Mouse (Mus musculus): ENCODE results near the gene Hpse. TPM values are rescaled to one million over a fixed set of nuclear protein-coding genes. Genes with fewer than 3 reads are reported as not detected.

Gene Hpse
- total RNA-seq, 1 experiment = 1.2 TPM

- Histone ChIP-seq H3K36me3 (ENCODE audit: control insufficient read depth, insufficient read depth, low read length, poor library complexity, severe bottlenecking) (no peaks in the 10 kb centered on the region), H3K4me3 (ENCODE audit: insufficient read depth in 1 of 2, low read depth in 1 of 2, low read length in 2 of 2, poor library complexity in 1 of 2, severe bottlenecking in 1 of 2) (no peak overlapping the region), H3K9ac (ENCODE audit: insufficient read depth, low read depth, low read length, poor library complexity, severe bottlenecking) (no peak overlapping the region), H3K4me1 (ENCODE audit: control insufficient read depth in 2 of 2, insufficient read depth in 2 of 2, low read length in 2 of 2, poor library complexity in 1 of 2) (no peaks in the 10 kb centered on the region), H3K27ac (ENCODE audit: insufficient read depth, low read depth, low read length, poor library complexity, severe bottlenecking) (no peak overlapping the region), H3K9me3 (ENCODE audit: control insufficient read depth, insufficient read depth, low read depth, low read length) (no peaks in the 10 kb centered on the region)
- no peak for TF ChIP-seq CHD2 (IDR thresholded peaks at IDR 0.05; ENCODE audit: low read depth, low read length)
- TF ChIP-seq ZC3H11A (IDR thresholded peaks at IDR 0.05; ENCODE audit: borderline replicate concordance, low read depth, low read length) = no peak
- TF ChIP-seq ZNF384 (IDR thresholded peaks at IDR 0.05; ENCODE audit: low read depth, low read length) = no peak
- TF ChIP-seq HCFC1 (IDR thresholded peaks at IDR 0.05; ENCODE audit: borderline replicate concordance, insufficient read depth, low read length) = no peak
- TF ChIP-seq MAFK (IDR thresholded peaks at IDR 0.05; ENCODE audit: insufficient read depth, low read depth, low read length) = no peak
- DNase-seq (ENCODE audit: low read depth, low spot score) = no peak
- in situ Hi-C loops (cut with MboI; ENCODE audit: low sequenced_read_pairs in 2 of 2, unreplicated experiment in 2 of 2) = no loop called here
These were observed 77.2 kb downstream of the Hpse start for GRCm38 (mm10) chr5:100642316-100642715.

- no peak for TF ChIP-seq ZC3H11A (IDR thresholded peaks at IDR 0.05; ENCODE audit: borderline replicate concordance, low read depth, low read length)
- no peak for TF ChIP-seq ZNF384 (IDR thresholded peaks at IDR 0.05; ENCODE audit: low read depth, low read length)
- no peak for TF ChIP-seq CHD2 (IDR thresholded peaks at IDR 0.05; ENCODE audit: low read depth, low read length)
- TF ChIP-seq HCFC1 (IDR thresholded peaks at IDR 0.05; ENCODE audit: borderline replicate concordance, insufficient read depth, low read length) = no peak
- TF ChIP-seq MAFK (IDR thresholded peaks at IDR 0.05; ENCODE audit: insufficient read depth, low read depth, low read length) = no peak
- in situ Hi-C loops (cut with MboI; ENCODE audit: low sequenced_read_pairs in 2 of 2, unreplicated experiment in 2 of 2) = no loop called here
These were observed 81.0 kb downstream of the Hpse start for GRCm38 (mm10) chr5:100638483-100638882.

GRCm38 (mm10) chr5:100636794-100637544, 82.5 kb downstream of the Hpse start:
- Histone ChIP-seq H3K4me3 (ENCODE audit: insufficient read depth in 1 of 2, low read depth in 1 of 2, low read length in 2 of 2, poor library complexity in 1 of 2, severe bottlenecking in 1 of 2) (no peak overlapping the region), H3K9ac (ENCODE audit: insufficient read depth, low read depth, low read length, poor library complexity, severe bottlenecking) (no peak overlapping the region), H3K27ac (ENCODE audit: insufficient read depth, low read depth, low read length, poor library complexity, severe bottlenecking) (no peak overlapping the region), H3K36me3 (ENCODE audit: control insufficient read depth, insufficient read depth, low read length, poor library complexity, severe bottlenecking) (no peaks in the 10 kb centered on the region), H3K9me3 (ENCODE audit: control insufficient read depth, insufficient read depth, low read depth, low read length) (no peaks in the 10 kb centered on the region), H3K4me1 (ENCODE audit: control insufficient read depth in 2 of 2, insufficient read depth in 2 of 2, low read length in 2 of 2, poor library complexity in 1 of 2) (no peaks in the 10 kb centered on the region)
- TF ChIP-seq CHD2 (IDR thresholded peaks at IDR 0.05; ENCODE audit: low read depth, low read length) (no peak), ZC3H11A (IDR thresholded peaks at IDR 0.05; ENCODE audit: borderline replicate concordance, low read depth, low read length) (no peak), ZNF384 (IDR thresholded peaks at IDR 0.05; ENCODE audit: low read depth, low read length) (no peak), MAFK (IDR thresholded peaks at IDR 0.05; ENCODE audit: insufficient read depth, low read depth, low read length) (no peak), HCFC1 (IDR thresholded peaks at IDR 0.05; ENCODE audit: borderline replicate concordance, insufficient read depth, low read length) (no peak)
- in situ Hi-C loops (cut with MboI; ENCODE audit: low sequenced_read_pairs in 2 of 2, unreplicated experiment in 2 of 2) = no loop called here
- DNase-seq (ENCODE audit: low read depth, low spot score) = no peak

More at GRCm38 (mm10) chr5:100638483-100638882, 81.0 kb downstream of the Hpse start:
- H3K4me1 ChIP-seq (ENCODE audit: control insufficient read depth in 2 of 2, insufficient read depth in 2 of 2, low read length in 2 of 2, poor library complexity in 1 of 2) = no peaks in the 10 kb centered on the region
- no peak for DNase-seq (ENCODE audit: low read depth, low spot score)
- no peak overlapping the region for H3K27ac ChIP-seq (ENCODE audit: insufficient read depth, low read depth, low read length, poor library complexity, severe bottlenecking)
- H3K4me3 ChIP-seq (ENCODE audit: insufficient read depth in 1 of 2, low read depth in 1 of 2, low read length in 2 of 2, poor library complexity in 1 of 2, severe bottlenecking in 1 of 2) = no peak overlapping the region
- H3K36me3 ChIP-seq (ENCODE audit: control insufficient read depth, insufficient read depth, low read length, poor library complexity, severe bottlenecking) = no peaks in the 10 kb centered on the region
- no peak overlapping the region for H3K9ac ChIP-seq (ENCODE audit: insufficient read depth, low read depth, low read length, poor library complexity, severe bottlenecking)
- H3K9me3 ChIP-seq (ENCODE audit: control insufficient read depth, insufficient read depth, low read depth, low read length) = no peaks in the 10 kb centered on the region

GRCm38 (mm10) chr5:100635908-100636307, 83.6 kb downstream of the Hpse start:
- Histone ChIP-seq H3K9ac (ENCODE audit: insufficient read depth, low read depth, low read length, poor library complexity, severe bottlenecking) (no peak overlapping the region), H3K4me1 (ENCODE audit: control insufficient read depth in 2 of 2, insufficient read depth in 2 of 2, low read length in 2 of 2, poor library complexity in 1 of 2) (no peaks in the 10 kb centered on the region), H3K36me3 (ENCODE audit: control insufficient read depth, insufficient read depth, low read length, poor library complexity, severe bottlenecking) (no peaks in the 10 kb centered on the region), H3K27ac (ENCODE audit: insufficient read depth, low read depth, low read length, poor library complexity, severe bottlenecking) (no peak overlapping the region), H3K4me3 (ENCODE audit: insufficient read depth in 1 of 2, low read depth in 1 of 2, low read length in 2 of 2, poor library complexity in 1 of 2, severe bottlenecking in 1 of 2) (no peak overlapping the region), H3K9me3 (ENCODE audit: control insufficient read depth, insufficient read depth, low read depth, low read length) (no peaks in the 10 kb centered on the region)
- in situ Hi-C loops (cut with MboI; ENCODE audit: low sequenced_read_pairs in 2 of 2, unreplicated experiment in 2 of 2) = no loop called here
- DNase-seq (ENCODE audit: low read depth, low spot score) = no peak
- TF ChIP-seq MAFK (IDR thresholded peaks at IDR 0.05; ENCODE audit: insufficient read depth, low read depth, low read length) = no peak
- TF ChIP-seq ZC3H11A (IDR thresholded peaks at IDR 0.05; ENCODE audit: borderline replicate concordance, low read depth, low read length) = no peak
- TF ChIP-seq HCFC1 (IDR thresholded peaks at IDR 0.05; ENCODE audit: borderline replicate concordance, insufficient read depth, low read length) = no peak
- no peak for TF ChIP-seq ZNF384 (IDR thresholded peaks at IDR 0.05; ENCODE audit: low read depth, low read length)
